Mouse (Mus musculus) 416B (cell line): ENCODE measurements around the gene Alg3.

Experiments
- DNase-seq: peaks from one replicate; pipeline ENCODE4 v3.0.0; 2011; ENCODE audit warnings: low read depth

Alg3 gene

DNA sequence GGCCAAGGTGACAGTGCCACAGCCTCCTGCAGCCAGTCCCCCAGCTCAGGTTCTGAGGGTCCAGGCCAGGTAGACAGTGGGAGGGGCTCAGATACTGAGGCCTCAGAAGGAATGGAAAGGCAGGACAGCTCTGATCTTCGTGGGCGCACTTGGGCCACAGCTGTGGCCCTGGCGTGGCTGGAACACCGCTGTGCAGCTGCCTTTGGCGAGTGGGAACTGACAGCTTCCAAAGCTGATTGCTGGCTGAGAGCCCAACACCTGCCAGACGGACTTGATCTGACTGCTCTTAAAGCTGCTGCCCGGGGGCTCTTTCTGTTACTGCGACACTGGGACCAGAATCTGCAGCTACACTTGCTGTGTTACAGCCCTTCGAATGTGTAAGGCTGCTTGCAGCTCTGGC is 6.8 kb downstream of the Alg3 start:
- DNase-seq: no peak

DNA sequence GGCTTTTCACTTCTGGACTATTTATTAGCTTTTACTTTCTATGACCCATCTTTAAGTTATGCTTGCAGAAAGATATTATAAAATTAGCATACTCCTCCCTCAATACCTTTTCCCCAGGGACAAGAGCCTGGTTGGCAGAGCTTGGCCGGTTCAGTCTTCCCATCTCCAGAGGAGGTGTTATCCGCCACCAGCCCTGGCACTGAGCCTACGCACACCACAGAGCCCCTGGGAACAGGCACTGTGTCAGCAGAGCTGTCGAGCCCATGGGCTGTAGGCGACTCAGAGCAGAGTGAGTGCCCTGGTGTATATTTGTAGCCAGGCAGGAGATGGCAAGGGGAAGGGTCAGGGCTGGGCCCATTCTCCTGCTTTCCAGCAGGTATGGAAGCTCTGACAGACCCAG is 11.0 kb downstream of the Alg3 start:
- no peak for DNase-seq

- no peak for DNase-seq
Observed at GRCm38 (mm10) chr16:20596687-20597441, 14.7 kb downstream of the Alg3 start.

GRCm38 (mm10) chr16:20595737-20596136 is 15.8 kb downstream of the Alg3 start:
- no peak for DNase-seq

DNA sequence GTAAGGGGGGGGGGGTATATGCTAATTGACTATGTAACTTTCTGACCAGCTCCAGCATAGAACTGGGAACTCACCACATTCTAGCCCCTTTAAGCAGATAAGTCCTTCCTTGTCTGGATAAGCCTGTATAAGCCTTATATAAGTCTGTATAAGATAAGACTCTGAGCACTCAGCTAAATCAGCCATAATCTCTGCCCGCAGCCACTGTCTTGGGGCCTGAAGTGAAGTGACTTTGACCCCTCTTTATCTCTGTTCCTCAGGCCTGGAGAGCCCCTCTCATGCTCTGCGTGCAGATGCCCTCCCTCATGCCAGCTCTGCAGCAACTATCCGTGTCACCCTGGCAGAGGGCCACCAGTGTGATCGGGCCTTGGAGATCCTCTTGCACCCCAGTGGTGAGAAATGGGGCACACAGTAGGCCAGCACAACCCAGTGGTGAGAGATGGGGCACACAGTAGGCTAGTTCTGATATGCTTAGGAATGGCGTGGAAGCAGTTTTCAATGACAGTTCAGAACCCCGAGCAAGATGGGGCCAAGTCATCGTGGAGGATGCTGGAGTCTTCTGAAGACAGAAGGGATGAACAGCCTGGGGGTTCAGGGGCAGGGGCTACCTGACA is 16.4 kb downstream of the Alg3 start:
- no peak for DNase-seq

DNA sequence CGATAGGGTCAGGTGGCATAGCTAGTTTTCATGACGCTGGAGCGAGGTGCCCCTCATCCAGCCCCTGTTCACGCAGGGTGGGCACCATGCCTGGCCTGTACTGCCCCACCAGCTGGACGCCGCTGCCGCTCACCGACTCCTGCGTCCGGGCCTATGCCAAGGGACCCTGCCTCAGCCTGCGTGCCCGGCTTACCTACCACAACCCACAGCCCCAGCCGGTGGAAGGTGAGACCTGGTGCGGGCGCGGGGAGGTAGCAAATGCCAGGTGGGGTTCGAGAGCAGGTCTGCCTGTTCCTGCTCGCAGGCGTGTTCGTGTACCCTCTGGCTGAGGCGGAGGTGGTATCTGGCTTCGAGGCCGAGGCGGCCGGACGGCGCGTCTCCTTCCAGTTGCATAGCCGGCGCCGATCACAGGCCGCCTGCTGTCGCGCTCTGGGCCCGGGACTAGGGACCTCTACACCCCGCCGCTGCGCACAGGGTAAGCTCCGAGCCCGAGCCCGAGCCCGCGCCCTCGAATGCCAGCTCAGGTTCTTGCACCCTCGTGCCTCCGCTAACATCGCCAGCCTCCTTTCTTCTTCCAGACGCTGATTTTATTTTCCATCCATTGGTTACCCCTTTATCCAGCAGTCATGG is 20.3 kb downstream of the Alg3 start:
- no peak for DNase-seq

DNA sequence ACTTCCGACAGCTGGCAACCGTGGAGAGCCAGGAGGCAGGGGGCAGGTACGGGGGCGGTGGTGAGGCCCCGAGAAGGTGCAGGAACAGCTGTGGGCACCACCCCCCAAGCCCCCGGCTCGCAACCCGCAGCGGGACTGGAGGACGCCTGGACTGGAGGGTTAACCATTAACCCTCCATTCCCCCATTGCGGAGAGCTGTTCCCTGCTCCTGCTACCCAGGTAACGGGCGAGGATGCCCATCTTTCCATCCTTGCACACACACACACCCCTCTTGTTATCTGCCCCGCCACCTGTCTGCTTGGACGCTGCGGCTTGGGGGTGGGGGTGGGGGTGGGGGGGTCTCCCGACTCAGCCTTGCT is 20.9 kb downstream of the Alg3 start:
- DNase-seq: no peak

DNA sequence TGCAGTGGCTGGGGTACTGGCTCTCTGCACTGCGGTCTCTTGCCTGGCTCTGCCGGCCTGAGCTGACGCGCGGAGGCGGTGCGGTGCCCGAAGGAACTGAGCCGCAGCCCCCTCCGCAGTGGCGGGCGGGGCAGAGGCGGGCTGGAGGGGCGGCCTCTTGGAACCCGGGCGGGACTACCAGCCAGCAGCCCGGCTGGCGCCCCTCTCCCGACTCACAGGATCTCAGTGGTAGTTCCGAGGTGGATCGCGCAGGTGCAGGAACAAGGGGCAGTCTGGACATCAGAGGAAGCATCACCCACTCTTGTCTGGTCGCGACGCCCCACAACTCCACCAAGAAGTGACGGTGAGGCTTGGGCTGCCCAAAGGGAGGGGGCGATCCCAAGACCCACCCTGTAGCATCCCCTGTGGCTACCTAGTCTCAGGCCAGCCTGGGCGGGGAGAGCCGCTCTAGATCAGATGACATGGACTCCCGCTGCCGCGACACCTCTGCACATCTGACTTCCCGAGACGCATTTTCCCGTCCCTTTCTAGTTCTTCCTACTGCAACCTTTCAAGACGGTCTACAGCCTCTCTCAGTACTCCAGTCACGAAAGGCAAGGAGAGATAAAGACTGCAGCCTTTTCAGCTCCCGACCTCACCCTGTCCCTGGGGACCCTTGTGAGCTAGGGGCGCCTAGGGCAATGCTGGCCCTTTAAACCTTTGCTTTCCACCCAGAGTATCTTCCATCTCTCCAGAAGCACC is 21.4 kb downstream of the Alg3 start:
- no peak for DNase-seq

DNA sequence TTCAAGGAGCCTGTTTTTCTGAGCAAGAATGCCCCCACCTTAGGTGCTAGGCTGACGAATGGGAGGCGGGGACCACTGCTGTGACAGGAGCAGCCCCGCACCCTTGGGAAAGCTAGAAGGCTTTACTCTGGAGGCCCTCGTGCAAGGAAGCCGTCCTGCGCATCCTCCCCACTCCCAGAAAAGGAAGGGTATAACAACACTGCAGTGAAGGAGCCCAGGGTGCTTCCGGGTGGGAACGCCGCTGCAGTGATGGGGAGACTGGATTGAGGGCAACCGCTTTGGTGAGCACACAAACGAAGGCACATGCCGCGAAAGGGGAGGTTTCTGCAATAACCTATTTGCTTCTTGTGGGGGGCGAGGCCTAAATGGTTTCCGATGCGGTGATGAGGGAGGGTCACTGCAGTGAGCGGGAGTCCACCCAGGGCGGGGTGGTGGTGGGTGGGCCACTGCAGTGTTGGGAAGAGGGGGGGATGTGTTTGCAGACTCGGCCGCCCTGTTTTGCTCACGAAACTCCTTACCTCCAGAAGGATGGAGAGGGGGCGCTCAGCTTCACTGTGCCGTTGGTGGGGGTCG is 22.1 kb downstream of the Alg3 start, which contains the start of gene Vwa5b2:
TSS of gene Vwa5b2 (plus strand) at position 106 of the 573 bp plus-strand sequence.
- DNase-seq: no peak

GRCm38 (mm10) chr16:20565075-20565474 is 46.5 kb downstream of the Alg3 start:
- no peak for DNase-seq

DNA sequence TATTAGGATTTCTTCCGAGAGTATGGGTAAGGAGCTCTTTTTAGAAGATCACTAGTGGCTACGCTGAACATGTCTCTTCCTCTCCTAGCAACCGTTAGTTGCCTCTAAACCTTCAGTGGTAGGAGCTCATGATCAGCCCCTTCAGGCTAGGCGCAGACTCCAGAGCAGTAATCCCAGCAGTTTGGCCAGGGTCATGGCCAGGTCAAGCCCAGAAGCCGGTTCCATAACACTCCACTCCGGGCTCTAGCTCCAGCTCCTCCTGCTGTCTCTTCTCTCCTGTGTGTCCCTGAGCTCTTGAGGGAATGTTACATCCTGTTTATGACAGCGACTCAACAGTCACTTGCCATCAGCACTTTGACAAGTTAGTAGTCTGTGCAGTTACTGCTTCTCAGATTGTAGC is 54.2 kb downstream of the Alg3 start:
- no peak for DNase-seq
